35 mouse cellular contexts compared by ENCODE assay signal in genomic region chr7:18844811-18845210, GRCm38 (mm10). TPM values are rescaled to one million over a fixed set of nuclear protein-coding genes. Genes with fewer than 3 reads are reported as not detected.
DNase-seq lines count a peak whose midpoint lies in the region; ATAC-seq and TF ChIP-seq lines count a peak whose summit lies in the region.
"Had no signal": no experiment of that assay in that cellular context is flagged by ENCODE, and none has a peak within 500 bp of the region (broad histone marks: within the 10 kb centered on the region; RNA-seq: fewer than 3 reads in every experiment).

No protein-coding gene starts in this region.

- no peak overlapping the region for H3K9ac ChIP-seq in lung, postnatal 0 days (replicated peaks; ENCODE audit: low read depth)
- H3K9ac ChIP-seq: embryonic facial prominence, embryonic 12.5 days; embryonic facial prominence, embryonic 15.5 days; forebrain, postnatal 0 days; hindbrain, embryonic 14.5 days had no signal

- DNase-seq in heart, adult 18-20 months = peak; percentile 29 to 33
- no peak for DNase-seq in heart, postnatal 36 days
- DNase-seq in lung, postnatal 10 days = peak; percentile 9
- no peak for DNase-seq in lung, postnatal 0 days (ENCODE audit: low spot score)
- peak; percentile 22 for DNase-seq in urinary bladder, postnatal 14 days (ENCODE audit: low spot score)
- no peak for DNase-seq in urinary bladder, adult 18-20 months (ENCODE audit: low spot score in 2 of 2)
- DNase-seq in brain, adult 2 months (ENCODE audit: low read depth, low spot score) = peak; percentile 1
- DNase-seq in layer of hippocampus, postnatal 25 days (ENCODE audit: extremely low spot score in 1 of 2, low spot score in 1 of 2) = no peak
- DNase-seq: adrenal gland, postnatal 10 days; adrenal gland, postnatal 36 days; cerebellum, adult 11 months; cerebellum, adult 2 months; cerebellum, adult 9-11 months; cerebellum, postnatal 25 days; forebrain, postnatal 0 days; gastrocnemius, postnatal 36 days; heart, postnatal 4 days had no signal

- no peaks in the 10 kb centered on the region for H3K4me1 ChIP-seq in lung, postnatal 0 days (ENCODE audit: insufficient read depth, low read depth, low read length)

- no peak overlapping the region for H3K4me3 ChIP-seq in lung, postnatal 0 days (ENCODE audit: low read depth, low read length)
- H3K4me3 ChIP-seq: embryonic facial prominence, embryonic 12.5 days; embryonic facial prominence, embryonic 15.5 days; heart, embryonic 10.5 days had no signal

- no peaks in the 10 kb centered on the region for H3K36me3 ChIP-seq in lung, postnatal 0 days (ENCODE audit: insufficient read depth, low read length)
- H3K36me3 ChIP-seq: embryonic facial prominence, embryonic 12.5 days; embryonic facial prominence, embryonic 15.5 days; heart, embryonic 10.5 days had no signal

- H3K9me3 ChIP-seq in lung, postnatal 0 days (ENCODE audit: low read length) = no peaks in the 10 kb centered on the region
- H3K9me3 ChIP-seq: embryonic facial prominence, embryonic 12.5 days; embryonic facial prominence, embryonic 15.5 days; heart, embryonic 10.5 days had no signal

- H3K27me3 ChIP-seq in lung, postnatal 0 days (replicated peaks; ENCODE audit: insufficient read depth, low read length) = no peaks in the 10 kb centered on the region
- H3K27me3 ChIP-seq: embryonic facial prominence, embryonic 12.5 days; embryonic facial prominence, embryonic 15.5 days had no signal

- 27% methylated on average over 5 of the region's 5 CpGs for WGBS in lung, postnatal 0 days

- intact Hi-C loops in heart, postnatal 36 days (cut with DNase I) = no loop called here

- no peak for TF ChIP-seq EP300 in lung, postnatal 0 days (IDR thresholded peaks at IDR 0.05)

- TF ChIP-seq CTCF in lung, postnatal 0 days (IDR thresholded peaks at IDR 0.05) = no peak

- ATAC-seq in lung, postnatal 0 days = no peak
- ATAC-seq: CD4-positive, CD25-positive, alpha-beta regulatory T cell, adult 4 months; forebrain, embryonic 14.5 days; forebrain, postnatal 0 days; hindbrain, postnatal 0 days; inflammation-experienced regulatory T-cells, adult 6 months had no signal

- no peak overlapping the region for H3K27ac ChIP-seq in lung, postnatal 0 days (ENCODE audit: low read length)
- H3K27ac ChIP-seq: embryonic facial prominence, embryonic 12.5 days; embryonic facial prominence, embryonic 15.5 days; heart, embryonic 10.5 days; hindbrain, embryonic 14.5 days; hindbrain, postnatal 0 days had no signal

- no peak overlapping the region for H3K4me2 ChIP-seq in lung, postnatal 0 days (replicated peaks; ENCODE audit: low read depth, low read length)
- H3K4me2 ChIP-seq: embryonic facial prominence, embryonic 12.5 days; embryonic facial prominence, embryonic 15.5 days; hindbrain, embryonic 14.5 days had no signal

RNA-seq across cellular contexts. Expression of gene Mill2, which starts 5.0 kb away (rescaled TPM):
- 1 to 10 TPM; 6.1 to 7.2 TPM for total RNA-seq in heart, adult 18-20 months (2021)
- total RNA-seq in heart, postnatal 36 days (2021) = 1 to 10 TPM; 5.8 to 6.3 TPM
- polyA plus RNA-seq in lung, postnatal 0 days (2015; fragmentation: Nextera tagmentation; extraction: Ambion mirVana) = 4.3 and 5.7 TPM in 2 replicates
- 1 to 10 TPM; 1.9 to 2.2 TPM for total RNA-seq in layer of hippocampus, postnatal 25 days (2021)
- total RNA-seq: granulocyte monocyte progenitor cell, adult 5-6 weeks had no signal
- polyA plus RNA-seq: forebrain, embryonic 11.5 days had no signal

RNA-seq across cellular contexts. Expression of gene Psg17, which starts 23.4 kb away (rescaled TPM):
- not detected for total RNA-seq in heart, adult 18-20 months (2021)
- total RNA-seq in heart, postnatal 36 days (2021) = not detected
- not detected in 2 replicates for polyA plus RNA-seq in lung, postnatal 0 days (2015; fragmentation: Nextera tagmentation; extraction: Ambion mirVana)
- total RNA-seq in layer of hippocampus, postnatal 25 days (2021) = not detected
- total RNA-seq: adrenal gland, adult 18-20 months; adrenal gland, postnatal 10 days; adrenal gland, postnatal 36 days; common myeloid progenitor, adult 5-6 weeks; forebrain, postnatal 0 days; gastrocnemius, adult 8-10 months; gastrocnemius, postnatal 36 days; granulocyte monocyte progenitor cell, adult 5-6 weeks; heart, postnatal 4 days; hindbrain, postnatal 0 days; MEL had no signal
- polyA plus RNA-seq: C2C12; CD4-positive, CD25-positive, alpha-beta regulatory T cell, adult 4 months; embryonic facial prominence, embryonic 12.5 days; embryonic facial prominence, embryonic 15.5 days; forebrain, embryonic 11.5 days; forebrain, embryonic 14.5 days; forebrain, postnatal 0 days; heart, embryonic 10.5 days; heart, embryonic 14.5 days; heart, postnatal 0 days; hindbrain, embryonic 11.5 days; hindbrain, postnatal 0 days; inflammation-experienced regulatory T-cells, adult 6 months had no signal

RNA-seq across cellular contexts. Expression of gene Pglyrp1, which starts 26.3 kb away (rescaled TPM):
- total RNA-seq in heart, adult 18-20 months (2021) = 1 to 10 TPM; 1.6 to 5.5 TPM
- total RNA-seq in heart, postnatal 36 days (2021) = 1 to 10 TPM; 1.4 to 1.6 TPM
- 45.6 and 51.1 TPM in 2 replicates for polyA plus RNA-seq in lung, postnatal 0 days (2015; fragmentation: Nextera tagmentation; extraction: Ambion mirVana)
- 10 to 100 TPM in 1 of 2 experiments, 1 to 10 TPM in 1; 8.6 to 17.9 TPM for total RNA-seq in layer of hippocampus, postnatal 25 days (2021)
- total RNA-seq: MEL had no signal

RNA-seq across cellular contexts. Expression of gene Psg19, which starts 46.5 kb away (rescaled TPM):
- not detected for total RNA-seq in heart, adult 18-20 months (2021)
- not detected for total RNA-seq in heart, postnatal 36 days (2021)
- polyA plus RNA-seq in lung, postnatal 0 days (2015; fragmentation: Nextera tagmentation; extraction: Ambion mirVana) = not detected in 2 replicates
- not detected for total RNA-seq in layer of hippocampus, postnatal 25 days (2021)
- total RNA-seq: adrenal gland, adult 18-20 months; adrenal gland, postnatal 10 days; adrenal gland, postnatal 36 days; common myeloid progenitor, adult 5-6 weeks; forebrain, postnatal 0 days; gastrocnemius, adult 8-10 months; gastrocnemius, postnatal 36 days; granulocyte monocyte progenitor cell, adult 5-6 weeks; heart, postnatal 4 days; hindbrain, postnatal 0 days; MEL had no signal
- polyA plus RNA-seq: C2C12; CD4-positive, CD25-positive, alpha-beta regulatory T cell, adult 4 months; embryonic facial prominence, embryonic 12.5 days; embryonic facial prominence, embryonic 15.5 days; forebrain, embryonic 11.5 days; forebrain, embryonic 14.5 days; forebrain, postnatal 0 days; heart, embryonic 10.5 days; heart, embryonic 14.5 days; heart, postnatal 0 days; hindbrain, embryonic 11.5 days; hindbrain, embryonic 14.5 days; hindbrain, postnatal 0 days; inflammation-experienced regulatory T-cells, adult 6 months had no signal

Comparison
In these comparisons a context has a peak if more than half of its experiments do, and no peak if none do; other contexts are left out.
1. DNase-seq: peak in heart, adult 18-20 months (2 of 2), lung, postnatal 10 days (single experiment), urinary bladder, postnatal 14 days (single experiment) and brain, adult 2 months (single experiment); none in heart, postnatal 36 days (0 of 2), lung, postnatal 0 days (single experiment), urinary bladder, adult 18-20 months (0 of 2) and layer of hippocampus, postnatal 25 days (0 of 2).